Mouse (Mus musculus) neutrophil, adult 83 days (primary cell): ENCODE results near the gene Slfn14. TPM values are rescaled to one million over a fixed set of nuclear protein-coding genes. Genes with fewer than 3 reads are reported as not detected.

Experiments used
- total RNA-seq, 2 experiments: library from RNA; stranded (reverse); gene quantifications; one replicate each; pipeline ENCODE4 v1.2.4; 2023

Gene Slfn14
- under 1 TPM; 0.18 to 0.33 TPM for total RNA-seq

DNA sequence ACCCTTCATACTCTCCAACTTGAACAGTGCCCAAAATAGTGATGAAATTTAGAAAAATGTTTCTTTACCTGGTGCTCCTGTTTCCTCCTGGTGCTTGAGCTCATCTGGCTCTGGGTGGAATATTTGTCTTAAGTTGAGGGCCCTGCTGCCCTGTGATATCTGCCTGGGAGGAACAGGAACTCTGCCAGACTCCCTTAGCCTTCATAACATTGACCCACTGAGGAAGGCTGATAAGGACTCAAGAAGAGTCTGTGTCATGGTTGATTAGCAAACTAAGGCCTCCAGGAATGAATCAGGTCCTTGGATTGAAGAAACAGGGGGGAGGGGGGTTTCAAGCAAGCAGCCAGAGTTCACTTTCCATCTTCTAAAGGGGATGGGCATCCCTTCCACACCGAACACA is at the start of gene Slfn14:
TSS of gene Slfn14 (minus strand) at position 161 of the 400 bp plus-strand sequence.

GRCm38 (mm10) chr11:83302526-83303251 is 16.2 kb upstream of the Slfn14 start, which contains the start of gene Pex12:
Gene Pex12 (minus strand): TSS chr11:83302586.

GRCm38 (mm10) chr11:83298225-83299195 is 12.0 kb upstream of the Slfn14 start, which contains the start of gene Ap2b1:
Gene Ap2b1 (plus strand): TSS chr11:83299024.

Other genes starting within 250 kb of the Slfn14 start
- 100 to 1,000 TPM; 303 to 331 TPM for gene Slfn2, start 221.6 kb downstream of the Slfn14 start, total RNA-seq
- gene Slfn1, start 169.9 kb downstream of the Slfn14 start, total RNA-seq, result 100 to 1,000 TPM in 1 of 2 experiments, 10 to 100 TPM in 1; 98.4 to 112 TPM
- 100 to 1,000 TPM; 326 to 418 TPM for gene Slfn4, start 111.5 kb downstream of the Slfn14 start, total RNA-seq
- gene Slfn3, start 95.4 kb downstream of the Slfn14 start, total RNA-seq, result 10 to 100 TPM; 43.7 to 50.4 TPM
- gene Ap2b1, start 12.3 kb upstream of the Slfn14 start, total RNA-seq, result 10 to 100 TPM; 82.6 to 96.0 TPM
- gene Pex12, start 15.9 kb upstream of the Slfn14 start, total RNA-seq, result 10 to 100 TPM in 1 of 2 experiments, 1 to 10 TPM in 1; 6.2 to 14.0 TPM
- gene Rasl10b, start 122.4 kb upstream of the Slfn14 start, total RNA-seq, result under 1 TPM; 0.35 TPM
- gene Gas2l2, start 142.7 kb upstream of the Slfn14 start, total RNA-seq, result under 1 TPM; 0.13 to 0.20 TPM
- gene 1700020L24Rik, start 151.0 kb upstream of the Slfn14 start, total RNA-seq, result 10 to 100 TPM; 49.2 to 61.8 TPM
- gene Mmp28, start 176.3 kb upstream of the Slfn14 start, total RNA-seq, result 1 to 10 TPM; 2.5 TPM
- gene Taf15, start 186.4 kb upstream of the Slfn14 start, total RNA-seq, result 10 to 100 TPM; 74.2 to 85.4 TPM
- not detected for gene Heatr9, start 235.4 kb upstream of the Slfn14 start, total RNA-seq
- 1 to 10 TPM in 1 of 2 experiments, under 1 TPM in 1; 0.99 to 2.0 TPM for gene Ccl5, start 243.8 kb upstream of the Slfn14 start, total RNA-seq